Mouse (Mus musculus): Measurements from ENCODE around the gene Tmbim6. TPM values are rescaled to one million over a fixed set of nuclear protein-coding genes. Genes with fewer than 3 reads are reported as not detected.
"Not testable (repeated sequence)": the region's sequence is repeated elsewhere in the genome, so short reads cannot be mapped to it uniquely, and the experiment has no call there.

The Tmbim6 gene
- polyA plus RNA-seq, 1 experiment from 2014 or later = 227 TPM

- no peaks in the 10 kb centered on the region for H3K27me3 ChIP-seq
- 51% methylated on average over 8 of the region's 8 CpGs for WGBS
- H3K4me2 ChIP-seq = peak overlapping the region; percentile 4; the same call in 1 of the 2 replicates
- H3K36me3 ChIP-seq (ENCODE audit: poor library complexity, severe bottlenecking) = peaks cover 17% of the 10 kb centered on the region
- H3K4me3 ChIP-seq = no peak overlapping the region
- no peak overlapping the region for H3K9ac ChIP-seq
- H3K4me1 ChIP-seq = peaks cover 29% of the 10 kb centered on the region
- no peaks in the 10 kb centered on the region for H3K9me3 ChIP-seq (replicated peaks)
- peak; percentile 33 for ATAC-seq
- H3K27ac ChIP-seq = peak overlapping the region; percentile 83
Observed at GRCm38 (mm10) chr15:99440816-99441457, 48.3 kb downstream of the Tmbim6 start.

DNA sequence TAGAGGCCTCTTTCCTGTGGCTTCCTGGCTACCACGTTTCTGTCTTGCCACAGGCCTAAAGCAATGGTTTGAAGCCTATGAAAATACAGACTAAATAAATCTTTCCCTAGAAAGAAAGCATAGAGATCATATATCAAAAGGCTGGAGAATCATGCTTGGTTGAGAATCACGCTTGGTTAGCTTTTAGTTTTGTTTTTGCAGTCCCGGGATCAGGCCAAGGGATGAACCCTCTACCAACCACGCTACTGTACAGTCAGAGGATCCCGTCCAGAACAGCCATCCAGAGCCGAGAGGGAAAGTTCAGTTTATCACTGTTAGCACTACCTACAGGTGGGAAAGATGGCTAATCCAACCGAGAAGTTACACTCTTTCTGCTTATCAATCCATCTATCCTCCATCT lies 49.7 kb downstream of the Tmbim6 start:
- no peaks in the 10 kb centered on the region for H3K27me3 ChIP-seq
- no peak for ATAC-seq
- H3K9me3 ChIP-seq (replicated peaks) = no peaks in the 10 kb centered on the region
- H3K27ac ChIP-seq = no peak overlapping the region
- H3K4me3 ChIP-seq = no peak overlapping the region
- H3K36me3 ChIP-seq (ENCODE audit: poor library complexity, severe bottlenecking) = peaks cover 12% of the 10 kb centered on the region
- WGBS = 88% methylated on average over 7 of the region's 7 CpGs
- H3K4me2 ChIP-seq = no peak overlapping the region
- no peak overlapping the region for H3K9ac ChIP-seq
- H3K4me1 ChIP-seq = peaks cover 21% of the 10 kb centered on the region

DNA sequence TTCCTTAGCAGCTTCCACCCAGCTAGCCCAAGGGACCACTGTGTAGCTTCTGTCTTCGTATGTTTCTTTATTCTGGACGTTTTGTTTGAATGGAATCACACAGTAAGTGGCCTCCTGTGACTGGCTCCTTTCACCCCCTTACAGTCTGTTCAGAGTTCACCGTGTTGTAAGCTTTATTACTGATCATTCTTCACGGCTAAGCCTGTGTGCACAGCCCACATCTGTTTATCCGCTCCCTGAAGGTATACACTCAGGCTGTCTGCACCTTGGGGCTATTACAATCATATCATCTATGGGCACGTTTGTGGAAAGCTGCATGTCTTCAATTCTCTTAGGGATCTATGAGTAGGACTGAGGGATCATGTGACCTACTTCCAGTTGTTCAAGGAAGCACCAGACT lies 52.9 kb downstream of the Tmbim6 start:
- H3K27ac ChIP-seq = no peak overlapping the region
- 62% methylated on average over 6 of the region's 6 CpGs for WGBS
- H3K4me2 ChIP-seq = no peak overlapping the region
- H3K27me3 ChIP-seq = no peaks in the 10 kb centered on the region
- ATAC-seq = no peak
- H3K4me3 ChIP-seq = no peak overlapping the region
- H3K9me3 ChIP-seq (replicated peaks) = no peaks in the 10 kb centered on the region
- peaks cover 8% of the 10 kb centered on the region; the same call in 1 of the 2 replicates for H3K36me3 ChIP-seq (ENCODE audit: poor library complexity, severe bottlenecking)
- peaks cover 19% of the 10 kb centered on the region for H3K4me1 ChIP-seq
- no peak overlapping the region for H3K9ac ChIP-seq

GRCm38 (mm10) chr15:99446136-99446535 lies 53.5 kb downstream of the Tmbim6 start:
- H3K27me3 ChIP-seq; H3K9me3 ChIP-seq (replicated peaks); H3K9ac ChIP-seq; H3K4me2 ChIP-seq; H3K36me3 ChIP-seq (ENCODE audit: poor library complexity, severe bottlenecking); H3K27ac ChIP-seq; ATAC-seq; H3K4me3 ChIP-seq: not testable (repeated sequence)
- peaks cover 14% of the 10 kb centered on the region for H3K4me1 ChIP-seq
- WGBS = 92% methylated on average over 10 of the region's 10 CpGs

GRCm38 (mm10) chr15:99449131-99449750 lies 56.6 kb downstream of the Tmbim6 start:
- Histone ChIP-seq H3K4me1 (peaks cover 27% of the 10 kb centered on the region), H3K4me2 (no peak overlapping the region), H3K27me3 (no peaks in the 10 kb centered on the region), H3K36me3 (ENCODE audit: poor library complexity, severe bottlenecking) (0 out of 2 replicates have a peak, but pooled peaks cover 17% of the 10 kb centered on the region), H3K9me3 (replicated peaks) (no peaks in the 10 kb centered on the region), H3K9ac (no peak overlapping the region), H3K27ac (no peak overlapping the region), H3K4me3 (no peak overlapping the region)
- 76% methylated on average over 9 of the region's 9 CpGs for WGBS
- ATAC-seq = peak; percentile 33; the same call in 1 of the 2 replicates

- H3K9me3 ChIP-seq (replicated peaks) = no peaks in the 10 kb centered on the region
- H3K4me3 ChIP-seq = no peak overlapping the region
- 0 out of 2 replicates have a peak, but pooled peaks cover 17% of the 10 kb centered on the region for H3K36me3 ChIP-seq (ENCODE audit: poor library complexity, severe bottlenecking)
- ATAC-seq = no peak
- H3K27me3 ChIP-seq = no peaks in the 10 kb centered on the region
- H3K9ac ChIP-seq = no peak overlapping the region
- WGBS = 89% methylated on average over 8 of the region's 8 CpGs
- 0 out of 2 replicates have a peak overlapping the region, but pooled peaks have one; percentile 6 for H3K27ac ChIP-seq
- no peak overlapping the region for H3K4me2 ChIP-seq
- H3K4me1 ChIP-seq = peaks cover 33% of the 10 kb centered on the region
Observed at GRCm38 (mm10) chr15:99449751-99450280, 57.1 kb downstream of the Tmbim6 start.

GRCm38 (mm10) chr15:99453153-99453900 lies 60.6 kb downstream of the Tmbim6 start:
- H3K4me2 ChIP-seq = no peak overlapping the region
- 0 out of 2 replicates have a peak, but pooled peaks cover 13% of the 10 kb centered on the region for H3K36me3 ChIP-seq (ENCODE audit: poor library complexity, severe bottlenecking)
- peaks cover 58% of the 10 kb centered on the region for H3K4me1 ChIP-seq
- no peaks in the 10 kb centered on the region for H3K27me3 ChIP-seq
- no peaks in the 10 kb centered on the region for H3K9me3 ChIP-seq (replicated peaks)
- no peak for ATAC-seq
- H3K4me3 ChIP-seq = no peak overlapping the region
- H3K9ac ChIP-seq = no peak overlapping the region
- H3K27ac ChIP-seq = no peak overlapping the region
- WGBS = 83% methylated on average over 11 of the region's 11 CpGs

DNA sequence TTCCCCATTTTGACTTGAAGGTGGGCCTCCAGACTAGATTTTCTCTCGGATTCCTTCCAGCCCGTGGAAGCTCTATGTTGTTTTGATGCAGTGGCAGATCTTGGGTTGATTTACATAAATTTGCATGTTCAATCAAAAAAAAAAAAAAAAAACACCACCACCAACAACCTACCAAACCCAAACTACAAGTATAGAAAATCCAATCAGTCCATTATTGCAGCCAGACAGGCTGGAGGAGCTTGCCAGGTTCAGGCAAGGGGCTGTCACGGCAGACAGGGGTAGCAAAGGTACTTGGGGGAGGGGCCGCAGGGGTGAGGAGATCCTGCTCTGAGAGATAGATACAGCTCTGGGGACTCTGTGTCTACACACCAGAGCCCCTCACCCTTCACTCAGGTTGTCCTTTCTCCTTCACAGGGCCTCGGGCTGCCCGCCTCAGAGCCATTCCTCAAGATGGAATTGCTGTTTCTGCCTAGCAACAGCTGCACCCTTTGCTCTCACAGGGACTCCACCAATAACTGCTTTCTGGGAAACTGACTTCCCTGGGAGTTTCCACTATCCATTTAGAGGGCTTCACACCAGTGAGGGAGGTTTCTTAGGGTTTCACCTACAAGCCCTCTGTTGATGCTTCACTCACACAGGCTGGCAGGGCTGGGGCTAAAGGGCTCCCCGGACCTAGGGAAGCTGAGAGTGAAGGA lies 62.0 kb downstream of the Tmbim6 start:
- WGBS = 65% methylated on average over 7 of the region's 7 CpGs
- ATAC-seq = no peak
- H3K27ac ChIP-seq = 0 out of 2 replicates have a peak overlapping the region, but pooled peaks have one; percentile 1
- no peaks in the 10 kb centered on the region for H3K9me3 ChIP-seq (replicated peaks)
- no peak overlapping the region for H3K4me3 ChIP-seq
- H3K4me2 ChIP-seq = no peak overlapping the region
- H3K36me3 ChIP-seq (ENCODE audit: poor library complexity, severe bottlenecking) = 0 out of 2 replicates have a peak, but pooled peaks cover 9% of the 10 kb centered on the region
- H3K4me1 ChIP-seq = peaks cover 51% of the 10 kb centered on the region
- no peak overlapping the region; the same call in 1 of the 2 replicates for H3K9ac ChIP-seq
- H3K27me3 ChIP-seq = no peaks in the 10 kb centered on the region

DNA sequence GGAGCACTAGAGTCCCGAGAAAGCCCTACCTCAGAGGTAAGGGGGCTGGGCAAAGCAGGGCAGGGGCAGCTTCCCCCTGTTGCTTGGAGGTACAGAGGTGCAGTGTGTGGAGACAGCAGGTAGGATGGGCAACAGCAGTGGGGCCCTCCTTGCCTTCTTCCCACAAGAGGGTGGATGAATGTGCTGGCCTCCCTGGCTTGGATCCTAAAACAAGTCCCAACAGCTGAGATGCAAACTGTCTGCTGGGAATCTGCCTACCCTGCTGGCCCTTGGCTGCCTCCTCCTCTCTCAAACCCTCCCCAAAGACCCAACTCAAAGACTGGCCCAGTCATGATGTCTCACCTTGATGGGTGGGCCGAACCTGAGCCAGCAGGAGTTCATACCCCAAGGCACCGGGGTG lies 62.7 kb downstream of the Tmbim6 start:
- Histone ChIP-seq H3K4me2 (peak overlapping the region; percentile 87), H3K27ac (no peak overlapping the region), H3K4me3 (no peak overlapping the region), H3K9ac (no peak overlapping the region; the same call in 1 of the 2 replicates), H3K9me3 (replicated peaks) (no peaks in the 10 kb centered on the region), H3K27me3 (no peaks in the 10 kb centered on the region), H3K36me3 (ENCODE audit: poor library complexity, severe bottlenecking) (0 out of 2 replicates have a peak, but pooled peaks cover 9% of the 10 kb centered on the region), H3K4me1 (peaks cover 50% of the 10 kb centered on the region)
- ATAC-seq = no peak
- WGBS = 77% methylated on average over 3 of the region's 3 CpGs

DNA sequence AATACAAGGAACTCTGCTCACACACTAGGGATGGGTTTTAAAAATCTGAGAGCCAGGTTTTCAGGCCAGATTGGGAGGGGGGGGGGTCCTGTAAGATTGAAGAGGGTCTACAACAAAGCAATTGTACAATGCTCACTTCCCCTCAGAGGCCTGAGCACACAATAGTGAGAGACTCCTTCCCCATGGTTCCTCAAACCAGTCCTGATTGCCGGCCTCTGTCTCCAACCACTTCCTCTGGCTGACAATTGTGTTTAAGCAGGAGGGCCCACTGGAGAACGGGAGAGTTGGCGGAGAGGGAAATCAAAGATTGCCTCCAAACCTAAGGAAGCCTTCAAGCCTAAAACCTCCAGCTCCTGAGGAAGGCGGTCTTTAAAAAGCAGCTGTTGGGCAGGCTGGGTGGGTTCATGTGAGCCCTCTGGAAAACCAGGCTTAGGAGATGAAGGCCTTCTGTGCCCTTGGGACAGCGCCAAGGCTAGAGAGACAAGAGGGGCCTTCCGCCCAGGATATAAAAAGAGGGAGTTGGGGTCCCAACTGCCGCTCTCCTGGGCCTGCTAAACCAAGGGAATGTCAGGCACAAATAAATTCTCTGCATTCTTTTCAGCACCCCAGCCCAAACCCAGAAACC lies 63.8 kb downstream of the Tmbim6 start:
- peak overlapping the region; percentile 89 for H3K27ac ChIP-seq
- 0 out of 2 replicates have a peak, but pooled peaks cover 9% of the 10 kb centered on the region for H3K36me3 ChIP-seq (ENCODE audit: poor library complexity, severe bottlenecking)
- WGBS = 12% methylated on average over 7 of the region's 7 CpGs
- peak overlapping the region; percentile 87 for H3K4me2 ChIP-seq
- H3K9me3 ChIP-seq (replicated peaks) = no peaks in the 10 kb centered on the region
- H3K4me1 ChIP-seq = peaks cover 50% of the 10 kb centered on the region
- peak overlapping the region; percentile 84 for H3K4me3 ChIP-seq
- peak overlapping the region; percentile 80 for H3K9ac ChIP-seq
- no peaks in the 10 kb centered on the region for H3K27me3 ChIP-seq
- ATAC-seq = no peak

DNA sequence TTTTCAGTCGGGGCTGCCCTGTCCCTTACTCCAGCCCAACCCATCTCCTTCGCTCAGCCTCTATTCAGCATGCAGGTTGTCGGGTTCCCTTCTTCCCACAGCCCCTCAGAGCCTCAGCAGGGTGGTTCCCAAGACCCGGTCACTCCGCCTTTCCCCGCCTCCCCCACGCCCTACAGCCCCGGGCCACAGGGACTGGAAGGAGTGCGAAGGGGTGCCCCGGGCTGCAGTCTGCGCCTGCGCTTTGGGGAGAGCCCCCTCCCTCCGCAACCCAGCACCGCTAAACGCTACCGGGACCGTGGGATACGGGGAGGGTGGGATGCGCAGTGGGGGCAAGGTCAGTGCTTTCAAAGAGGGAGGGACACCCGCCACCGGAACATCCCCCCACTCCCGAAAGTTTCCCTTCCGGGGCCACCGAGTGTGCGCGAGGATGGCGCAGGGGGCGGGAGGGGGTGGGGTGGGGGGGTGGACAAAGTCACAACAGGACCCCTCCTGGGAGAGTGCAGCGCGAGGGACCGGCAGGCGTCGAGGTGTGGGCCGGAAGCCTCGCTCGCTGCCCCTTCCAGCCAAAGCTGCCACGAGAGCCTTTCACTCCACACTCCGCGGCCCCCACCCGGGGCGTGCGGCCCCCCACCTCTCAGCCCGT lies 64.4 kb downstream of the Tmbim6 start:
- Histone ChIP-seq H3K9ac (peak overlapping the region; percentile 80), H3K9me3 (replicated peaks) (no peaks in the 10 kb centered on the region), H3K27ac (peak overlapping the region; percentile 89), H3K36me3 (ENCODE audit: poor library complexity, severe bottlenecking) (0 out of 2 replicates have a peak, but pooled peaks cover 8% of the 10 kb centered on the region), H3K4me2 (peak overlapping the region; percentile 87), H3K4me3 (peak overlapping the region; percentile 84), H3K4me1 (peaks cover 50% of the 10 kb centered on the region), H3K27me3 (no peaks in the 10 kb centered on the region)
- peak; percentile 78 for ATAC-seq
- under 1% methylated on average over 42 of the region's 43 CpGs for WGBS
